Mouse (Mus musculus) layer of hippocampus, adult 8-10 months (tissue): ENCODE data around the gene Rab19. TPM values are rescaled to one million over a fixed set of nuclear protein-coding genes. Genes with fewer than 3 reads are reported as not detected.
"Not testable (repeated sequence)": the region's sequence is repeated elsewhere in the genome, so short reads cannot be mapped to it uniquely, and the experiment has no call there.

Experiments used
- DNase-seq, 2 experiments: peaks; one replicate each; pipeline ENCODE4 v3.0.0; 2022; ENCODE audit warnings: low spot score in 2 of 2
- total RNA-seq, 4 experiments: library from RNA; stranded (reverse); gene quantifications; 2 replicates each; pipeline ENCODE4 v1.2.4; 2022

Rab19 gene
- not detected for total RNA-seq

DNA sequence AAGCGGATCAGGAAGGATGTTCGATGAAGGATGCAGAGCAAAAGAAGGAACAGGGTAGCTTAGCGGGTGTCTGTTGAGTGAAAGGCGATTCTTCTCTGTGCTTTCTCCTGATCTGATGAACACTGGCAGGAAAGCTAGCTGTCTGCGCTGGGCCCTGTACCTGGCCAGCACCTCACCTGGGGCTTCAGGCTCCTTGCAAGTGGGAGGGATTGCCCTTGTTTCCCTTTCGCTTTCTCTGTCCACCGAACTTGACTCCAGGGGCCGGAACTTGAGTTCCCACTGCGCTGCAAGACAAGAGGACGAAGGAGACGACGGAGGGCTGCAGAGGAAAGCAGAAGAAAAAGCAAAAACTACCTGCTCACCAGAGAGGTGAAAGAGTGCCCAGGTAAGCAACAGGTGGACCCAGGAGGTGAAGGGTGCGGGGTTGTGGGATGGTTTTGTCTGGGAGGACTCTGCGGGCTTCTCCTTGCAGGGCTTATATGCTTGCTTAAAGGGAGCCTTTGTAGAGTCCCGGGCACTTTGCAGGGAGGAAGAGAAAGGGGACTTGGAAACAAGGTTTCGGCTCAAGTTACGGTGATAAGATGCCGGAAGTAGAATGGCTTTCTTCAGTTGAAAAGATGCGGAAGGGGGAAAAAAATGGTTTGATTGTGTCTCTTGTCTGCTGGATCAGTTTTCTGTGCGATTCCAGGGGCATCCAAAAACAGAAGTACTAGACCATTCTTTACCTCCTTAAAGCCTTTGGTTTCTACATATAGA is at the start of gene Rab19:
Rab19 (plus strand) TSS at position 51 of the 756 bp plus-strand sequence.
- no peak for DNase-seq

DNA sequence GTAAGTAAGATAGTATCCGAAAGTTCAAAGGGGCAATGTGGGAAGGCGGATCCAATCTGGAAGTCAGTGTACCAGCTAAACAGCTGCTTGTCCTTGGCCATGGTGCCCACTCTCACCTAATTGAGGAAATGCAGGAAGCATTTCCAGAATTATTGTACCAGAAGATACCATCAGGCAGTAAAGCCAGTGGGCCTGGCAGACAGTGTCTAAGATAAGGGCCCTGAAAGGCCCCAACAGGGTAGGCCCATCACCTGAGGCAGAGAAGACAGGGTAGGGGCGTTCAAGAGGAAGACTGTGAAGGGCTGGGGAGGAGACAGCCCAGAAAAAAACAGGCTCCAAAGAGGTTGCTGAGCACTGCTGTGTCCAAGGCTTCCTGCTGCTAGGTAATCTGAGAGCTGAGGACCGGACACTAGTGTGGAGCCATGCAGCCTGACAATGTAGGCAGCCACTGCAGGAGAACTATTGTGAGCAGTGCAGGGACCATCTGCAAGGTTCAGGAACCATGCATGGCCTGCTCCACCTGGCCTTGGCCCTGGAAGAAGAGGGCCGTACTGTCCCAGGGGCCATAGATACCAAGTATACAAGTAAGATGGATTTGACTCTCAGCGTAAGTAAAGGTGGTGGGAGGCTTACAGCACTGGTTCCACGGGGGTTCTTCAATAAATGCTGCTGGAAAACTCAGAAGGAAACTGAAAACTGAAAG is 48.8 kb upstream of the Rab19 start:
- DNase-seq = no peak

DNA sequence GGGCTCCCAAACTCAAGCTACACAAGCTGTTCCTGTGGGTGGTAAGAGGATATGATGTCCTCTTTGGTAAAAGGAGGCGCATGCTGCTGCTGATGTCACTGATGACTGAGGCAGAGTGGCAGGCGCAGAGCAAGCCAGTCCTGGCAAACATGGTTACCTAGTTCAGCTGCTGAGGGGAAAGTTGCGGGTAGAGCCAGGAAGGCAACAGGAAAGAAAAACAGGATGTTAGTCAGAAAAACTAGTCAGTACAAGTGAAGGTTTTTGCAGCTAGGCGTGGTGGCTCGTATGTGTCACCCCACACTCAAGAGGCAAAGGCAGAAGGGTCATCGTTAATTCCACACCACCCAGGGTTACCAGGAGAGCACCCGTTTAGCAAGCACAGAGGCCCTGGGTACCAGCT is 46.8 kb upstream of the Rab19 start:
- DNase-seq = no peak

DNA sequence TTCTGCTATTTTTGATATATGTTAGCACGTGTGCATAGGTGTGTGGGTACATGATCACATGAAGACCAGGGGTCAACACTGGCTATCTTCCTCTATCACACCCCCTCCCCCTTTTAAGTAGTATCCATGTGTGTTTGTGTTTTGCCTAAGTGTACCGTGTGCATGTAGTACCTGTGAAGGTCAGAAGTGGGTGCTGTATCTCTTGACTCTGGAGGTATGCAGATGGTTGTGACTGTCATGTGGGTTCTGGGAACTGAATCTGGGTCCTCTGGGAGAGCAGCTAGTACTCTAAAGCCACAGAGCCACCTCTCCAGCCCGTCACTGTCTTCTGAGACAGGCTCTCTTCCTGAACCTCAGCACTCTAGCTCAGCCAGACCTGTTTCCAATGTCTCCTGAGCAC is 46.1 kb upstream of the Rab19 start:
- DNase-seq = no peak

DNA sequence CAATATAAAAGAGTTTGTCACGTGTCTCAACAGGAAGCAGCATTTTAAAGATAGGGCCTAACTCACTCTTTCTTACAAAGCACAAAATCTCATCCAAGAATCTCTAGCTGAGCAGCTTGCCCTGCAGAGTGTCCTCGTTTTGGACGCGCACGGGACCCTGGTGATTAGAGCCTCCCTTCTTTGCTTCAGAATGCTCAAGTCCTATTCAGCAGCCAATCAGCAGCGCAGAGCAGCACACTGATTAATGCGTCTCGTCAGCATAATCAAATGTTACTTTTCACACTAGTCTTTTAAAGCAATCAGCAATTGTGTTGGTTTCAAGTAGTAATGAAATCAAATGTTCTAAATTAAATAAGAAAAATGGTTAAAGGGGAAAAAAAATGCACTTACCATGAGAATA is 42.6 kb upstream of the Rab19 start:
- DNase-seq = no peak

DNA sequence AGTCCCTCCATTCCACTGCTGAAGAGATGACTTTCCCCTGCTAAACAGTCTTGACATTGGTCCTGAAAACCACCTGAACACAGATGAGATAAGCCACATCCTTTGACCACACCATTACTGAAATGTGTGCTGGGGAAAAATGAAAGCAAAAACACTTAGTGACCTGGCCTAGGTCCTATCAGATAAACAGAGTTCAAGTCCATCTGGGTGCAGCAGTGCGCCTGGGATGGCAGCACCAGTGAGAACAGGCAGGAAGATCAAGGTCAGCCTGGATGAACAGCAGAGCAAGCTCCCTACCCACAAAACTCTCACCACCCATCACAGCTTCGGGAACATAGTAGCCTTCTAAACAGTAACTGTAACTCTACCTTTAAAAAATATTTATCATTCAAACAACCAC is 39.2 kb upstream of the Rab19 start:
- no peak for DNase-seq

DNA sequence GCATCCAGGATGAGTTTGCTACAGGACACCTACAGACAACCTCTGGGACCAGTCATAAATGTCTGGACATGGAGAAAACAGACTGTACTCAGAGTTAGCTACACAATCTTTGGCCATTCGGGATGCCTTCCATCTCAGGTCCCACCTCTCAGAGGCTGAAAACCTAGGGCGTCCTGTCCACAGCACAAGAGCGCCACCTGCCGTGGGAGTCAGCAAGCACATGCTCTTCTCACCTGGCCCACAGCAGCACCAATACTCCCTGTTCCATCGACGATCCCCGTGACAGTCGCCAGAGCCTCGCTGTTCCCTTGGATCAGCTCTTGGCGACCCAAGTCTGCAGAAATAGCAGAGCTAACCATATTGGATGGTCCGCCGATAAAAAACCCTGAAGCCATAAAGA is 37.0 kb upstream of the Rab19 start:
- peak; percentile 66 to 82 for DNase-seq

DNA sequence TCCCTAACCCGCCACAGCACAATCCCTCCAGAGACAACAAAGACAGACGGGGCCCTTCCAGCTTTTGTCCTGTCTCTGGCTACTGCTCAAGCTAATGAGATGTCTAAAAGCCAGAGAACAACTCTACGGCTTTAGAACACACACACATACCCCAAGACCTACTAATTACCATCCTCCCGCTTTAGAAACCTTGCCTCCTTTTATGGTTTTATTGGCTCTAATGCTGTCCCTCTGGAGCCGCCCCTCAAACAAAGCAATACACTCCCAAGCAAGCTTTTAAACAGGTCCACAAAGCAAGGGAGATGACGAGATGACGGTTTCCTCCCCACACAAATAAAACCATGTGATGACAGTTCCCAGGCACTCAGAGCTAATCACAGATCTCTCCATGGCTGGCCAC is 35.5 kb upstream of the Rab19 start:
- DNase-seq = no peak

DNA sequence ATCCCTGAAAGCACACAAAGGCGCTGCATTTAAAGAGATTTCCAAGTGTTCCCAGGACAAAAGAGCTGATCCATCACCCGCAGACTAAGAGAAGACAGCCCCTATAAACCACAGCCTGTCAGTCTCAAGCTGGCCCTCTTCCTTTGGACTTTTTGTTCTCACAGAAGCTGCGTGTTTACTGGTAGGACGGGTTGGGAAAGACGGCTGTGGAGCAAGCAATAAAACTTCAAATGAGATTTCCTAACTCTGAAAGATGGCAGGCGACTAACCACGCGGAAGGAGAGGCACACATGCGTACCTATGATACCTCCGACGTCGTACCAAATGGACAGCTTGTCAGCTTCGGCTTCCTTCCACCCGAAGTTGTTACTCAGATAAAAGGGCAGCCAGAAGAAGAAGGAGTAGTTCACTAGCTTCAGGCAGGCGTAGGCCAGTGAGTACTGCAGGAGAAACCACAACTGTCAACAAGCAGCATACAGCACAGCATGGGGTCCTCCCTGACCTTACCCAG is 33.9 kb upstream of the Rab19 start:
- DNase-seq = no peak

DNA sequence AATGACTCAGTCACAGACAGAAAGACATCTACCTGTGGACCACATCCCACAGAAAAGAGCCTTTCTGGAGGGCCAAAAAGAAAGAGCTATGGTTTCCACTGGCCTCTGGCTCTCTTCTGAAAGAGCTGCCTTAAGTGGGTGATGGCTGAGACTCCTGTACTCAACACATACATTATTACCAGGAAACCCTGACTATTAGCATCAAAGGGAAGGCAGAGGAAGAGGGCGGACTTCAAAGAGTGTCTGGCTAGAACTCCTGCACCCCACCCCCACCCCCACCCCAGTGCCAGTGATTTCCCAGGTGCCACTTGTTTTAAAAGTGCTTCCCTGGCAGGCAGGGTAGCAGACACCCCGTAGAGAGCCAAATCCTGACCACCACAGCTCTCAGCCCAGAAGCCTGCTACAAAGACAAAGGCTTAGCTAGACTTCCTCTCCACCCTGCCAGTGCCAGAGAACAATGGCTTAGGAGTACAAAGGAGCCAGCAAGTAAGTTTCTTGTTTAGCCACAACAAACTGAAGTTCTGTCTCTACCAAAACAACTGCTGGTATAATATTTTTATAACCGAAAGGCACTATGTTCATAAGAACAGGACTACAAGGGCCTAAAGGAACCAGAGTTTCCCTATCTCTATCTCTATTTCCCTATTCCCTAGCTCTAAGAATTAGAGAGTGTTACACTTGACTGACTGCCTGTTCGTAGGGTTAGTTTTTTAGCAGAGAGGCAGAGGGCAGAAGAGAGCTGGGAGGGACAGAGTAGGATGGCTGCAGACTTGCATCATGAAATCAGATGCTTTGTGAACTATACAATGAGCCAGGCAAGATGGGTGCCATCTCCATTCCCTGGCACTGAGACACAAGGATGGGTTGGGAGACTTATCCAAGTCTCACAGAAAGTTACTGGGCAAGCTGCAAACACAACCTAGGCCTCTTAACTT is 32.8 kb upstream of the Rab19 start:
- no peak for DNase-seq

DNA sequence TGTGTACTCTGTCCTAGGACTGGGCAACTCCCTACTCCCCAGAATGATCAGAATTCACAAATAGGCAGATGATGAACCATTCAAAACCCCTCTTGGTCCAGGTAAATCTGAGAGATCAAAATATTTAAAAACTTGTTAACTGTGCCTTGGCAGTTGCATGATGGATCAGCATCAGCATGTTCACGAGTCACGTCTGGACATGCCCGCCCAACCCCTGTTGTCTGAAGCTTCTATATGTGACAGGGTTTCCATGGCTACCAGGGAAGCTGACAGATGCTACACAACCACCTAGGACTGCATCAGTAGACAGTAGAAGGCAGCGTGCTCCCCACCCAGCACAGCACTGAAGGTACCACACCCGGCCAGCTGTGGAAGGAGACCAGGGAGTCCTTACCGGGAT is 32.0 kb upstream of the Rab19 start:
- no peak for DNase-seq

DNA sequence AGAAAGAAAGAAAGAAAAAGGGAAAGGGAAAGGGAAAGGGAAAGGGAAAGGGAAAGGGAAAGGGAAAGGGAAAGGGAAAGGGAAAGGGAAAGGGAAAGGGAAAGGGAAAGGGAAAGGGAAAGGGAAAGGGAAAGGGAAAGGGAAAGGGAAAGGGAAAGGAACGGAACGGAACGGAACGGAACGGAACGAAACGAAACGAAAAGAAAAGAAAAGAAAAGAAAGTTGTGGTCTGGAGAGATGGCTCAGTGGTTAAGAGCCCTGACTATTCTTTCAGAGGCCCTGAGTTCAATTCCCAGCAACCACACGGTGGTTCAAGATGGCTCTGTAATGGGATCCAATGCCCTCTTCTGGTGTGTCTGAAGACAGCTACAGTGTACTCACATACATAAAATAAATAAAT is 21.8 kb upstream of the Rab19 start:
- DNase-seq = not testable (repeated sequence)

DNA sequence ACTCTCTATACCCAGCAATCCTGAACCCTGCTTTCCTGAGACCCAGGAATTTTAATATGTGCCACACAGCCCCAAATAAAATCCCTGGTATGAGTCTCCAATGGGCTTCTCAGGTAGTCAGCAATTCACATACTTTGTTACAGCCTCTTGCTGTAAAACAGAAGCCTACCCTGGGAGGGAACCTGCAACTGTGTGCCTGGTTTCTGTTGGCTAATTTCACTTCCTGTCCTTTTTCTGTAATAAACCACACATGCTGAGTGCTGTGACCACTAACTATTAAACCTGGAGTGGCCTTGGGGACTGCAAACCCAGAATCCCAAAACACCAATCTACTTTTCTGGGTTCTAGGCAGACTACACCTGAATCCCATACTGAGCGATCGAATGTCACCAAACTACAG is 18.3 kb upstream of the Rab19 start:
- DNase-seq = no peak

DNA sequence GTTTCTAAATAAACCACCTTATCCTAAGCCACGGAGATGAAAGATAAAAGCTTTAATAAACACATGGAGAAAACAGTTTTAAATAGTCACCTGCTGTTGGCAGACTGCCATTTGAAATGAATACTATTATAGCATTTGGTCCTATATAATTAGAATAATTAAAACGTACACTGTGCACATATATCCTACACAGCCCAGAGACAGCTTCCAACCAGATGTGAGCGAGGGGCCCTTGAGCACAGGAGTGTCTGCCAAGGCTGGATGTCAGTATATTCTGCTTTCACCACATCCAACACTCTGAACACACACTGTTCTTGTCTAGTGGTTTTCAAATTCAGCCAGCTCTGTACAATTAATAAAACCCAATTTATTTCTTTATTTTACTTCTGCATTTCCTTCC is 11.3 kb upstream of the Rab19 start:
- no peak for DNase-seq

DNA sequence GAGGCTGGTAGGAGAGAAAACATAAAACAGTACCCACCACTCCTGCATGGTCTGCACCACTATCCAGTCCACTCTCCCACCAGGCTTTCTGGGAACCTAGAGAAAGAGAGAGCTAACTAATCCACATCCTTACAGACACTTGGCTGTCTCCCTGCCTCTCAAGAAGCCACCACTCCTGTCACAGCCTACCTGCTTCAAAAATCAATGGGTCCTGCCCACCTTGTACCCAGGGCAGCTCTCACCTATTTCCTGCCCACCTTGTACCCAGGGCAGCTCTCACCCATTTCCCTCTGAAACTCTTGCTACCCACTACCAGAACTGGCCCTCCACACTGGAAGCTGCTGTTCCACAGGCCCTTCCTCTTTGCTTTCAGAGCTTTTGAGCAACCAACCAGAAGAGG is 8.9 kb upstream of the Rab19 start:
- no peak for DNase-seq

DNA sequence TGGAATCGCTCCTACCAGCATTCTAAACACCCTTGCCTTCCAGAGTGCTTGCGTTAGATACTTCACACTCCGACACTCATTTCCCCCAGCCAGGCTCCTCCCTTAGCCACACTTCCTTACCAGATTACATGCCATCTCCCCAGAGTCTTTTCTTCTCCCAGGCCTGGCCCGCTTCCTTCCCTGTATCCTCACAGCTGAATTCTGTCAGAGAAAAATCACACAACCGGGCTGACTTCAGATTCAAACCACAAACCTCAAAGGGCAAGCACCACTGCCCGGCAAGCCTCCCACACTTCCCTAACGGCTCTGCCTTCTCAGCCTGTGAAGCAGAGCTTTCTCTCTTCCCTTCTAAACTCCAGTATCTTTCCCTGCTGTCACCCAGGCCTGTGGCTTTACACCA is 8.2 kb upstream of the Rab19 start:
- DNase-seq = no peak

DNA sequence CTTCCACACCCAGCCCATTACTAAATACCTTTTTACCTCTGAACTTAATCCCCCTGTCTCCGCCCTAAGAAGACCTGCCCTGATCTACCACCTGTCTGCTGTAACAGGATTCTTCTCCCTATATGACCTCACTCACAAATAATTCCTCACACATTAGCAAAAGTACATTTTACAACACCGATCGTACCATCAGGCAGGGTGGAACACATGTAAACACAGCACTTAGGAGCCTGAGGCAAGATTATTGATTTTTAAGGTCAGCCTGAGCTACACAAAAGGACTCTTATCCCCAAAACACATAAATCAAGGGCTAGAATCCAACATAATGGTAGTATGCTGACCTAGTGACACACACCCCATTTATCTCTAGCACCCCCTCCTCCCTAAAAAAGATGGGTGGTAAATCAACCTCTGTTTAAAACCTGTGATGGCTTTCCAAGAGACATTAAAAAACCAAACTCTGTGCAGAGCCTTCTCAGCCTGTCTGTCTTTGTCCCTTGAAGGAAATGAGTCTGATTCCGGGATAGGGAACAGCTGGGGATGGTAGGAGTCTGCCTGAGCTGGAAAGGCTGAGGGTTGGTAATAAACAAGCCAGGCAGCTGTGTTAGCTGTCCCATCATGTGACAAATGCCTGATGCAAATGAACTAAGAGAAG is 7.5 kb upstream of the Rab19 start:
- no peak for DNase-seq

DNA sequence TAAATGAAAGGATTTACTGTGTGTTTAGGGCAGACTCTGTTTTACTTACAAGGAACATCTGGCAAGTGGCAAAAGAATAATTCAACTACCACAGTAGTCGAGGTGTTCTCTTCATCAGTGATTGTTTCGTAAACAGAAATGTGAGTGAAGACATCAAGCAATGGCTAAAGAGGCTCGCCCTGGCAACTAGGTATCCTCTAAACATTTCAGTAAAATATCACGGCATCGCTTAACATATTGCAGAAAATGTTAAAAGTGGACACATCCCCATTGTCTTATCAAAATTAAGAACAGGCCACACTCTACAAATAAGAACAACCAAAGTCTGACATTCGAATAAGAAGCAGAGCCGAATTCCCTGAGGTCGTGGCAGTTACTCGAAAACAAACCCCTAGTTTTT is 4.2 kb upstream of the Rab19 start:
- no peak for DNase-seq

DNA sequence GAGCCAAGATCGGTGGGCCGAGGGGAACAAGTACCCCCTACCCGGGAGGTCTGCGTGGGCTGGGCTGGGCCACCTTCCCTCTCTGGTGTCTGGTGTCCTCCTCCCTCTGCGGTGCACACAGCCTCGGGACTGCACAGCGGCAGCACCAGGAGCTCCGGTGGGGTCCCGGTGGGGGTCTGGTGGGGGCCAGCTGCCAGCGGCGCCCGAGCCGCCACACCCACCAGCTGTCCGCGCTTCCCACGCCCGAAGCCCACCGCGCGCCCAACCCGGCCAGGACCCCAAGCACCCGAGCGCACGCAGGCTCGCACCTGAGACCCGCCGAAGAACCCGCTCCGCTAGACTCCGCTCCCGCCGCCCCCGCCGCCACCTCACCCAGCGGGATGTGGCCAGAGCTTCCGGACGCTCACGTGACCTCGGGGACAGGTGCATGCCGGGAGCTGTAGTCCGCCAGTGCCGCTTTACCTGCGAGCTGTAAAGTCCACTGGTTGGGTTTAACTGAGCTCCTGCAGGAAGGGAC is 3.6 kb upstream of the Rab19 start, which contains the start of gene Slc37a3:
Slc37a3 (minus strand) TSS at position 365 of the 517 bp plus-strand sequence.
- DNase-seq = peak; percentile 82

DNA sequence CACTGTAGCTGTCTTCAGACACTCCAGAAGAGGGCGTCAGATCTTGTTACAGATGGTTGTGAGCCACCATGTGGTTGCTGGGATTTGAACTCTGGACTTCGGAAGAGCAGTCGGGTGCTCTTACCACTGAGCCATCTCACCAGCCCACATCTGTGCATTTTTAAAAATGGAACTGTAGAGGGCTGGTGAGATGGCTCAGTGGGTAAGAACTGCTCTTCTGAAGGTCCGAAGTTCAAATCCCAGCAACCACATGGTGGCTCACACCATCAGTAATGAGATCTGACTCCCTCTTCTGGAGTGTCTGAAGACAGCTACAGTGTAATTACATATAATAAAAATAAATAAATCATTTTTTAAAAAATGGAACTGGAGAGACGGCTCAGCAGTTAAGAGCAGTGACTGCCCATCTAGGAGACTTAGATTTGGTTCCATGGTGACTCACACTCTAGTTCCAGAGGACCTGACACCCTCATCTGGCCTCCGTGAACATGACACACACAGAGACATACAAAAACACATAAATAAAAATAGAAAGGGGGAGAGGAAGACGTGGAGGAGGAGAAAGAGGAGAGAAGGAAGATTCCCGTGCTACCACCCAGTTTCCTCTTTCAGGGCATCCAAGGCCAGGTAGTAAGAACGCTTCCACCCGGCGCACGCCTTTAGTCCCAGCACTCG is 2.7 kb upstream of the Rab19 start:
- not testable (repeated sequence) for DNase-seq
